Mouse (Mus musculus): ENCODE data around the gene Gm28778. TPM values are rescaled to one million over a fixed set of nuclear protein-coding genes. Genes with fewer than 3 reads are reported as not detected.

Gene Gm28778
- 5.3 and 14.1 TPM in 2 replicates for polyA plus RNA-seq (2012; rRNA removed; ENCODE audit: low replicate concordance)

DNA sequence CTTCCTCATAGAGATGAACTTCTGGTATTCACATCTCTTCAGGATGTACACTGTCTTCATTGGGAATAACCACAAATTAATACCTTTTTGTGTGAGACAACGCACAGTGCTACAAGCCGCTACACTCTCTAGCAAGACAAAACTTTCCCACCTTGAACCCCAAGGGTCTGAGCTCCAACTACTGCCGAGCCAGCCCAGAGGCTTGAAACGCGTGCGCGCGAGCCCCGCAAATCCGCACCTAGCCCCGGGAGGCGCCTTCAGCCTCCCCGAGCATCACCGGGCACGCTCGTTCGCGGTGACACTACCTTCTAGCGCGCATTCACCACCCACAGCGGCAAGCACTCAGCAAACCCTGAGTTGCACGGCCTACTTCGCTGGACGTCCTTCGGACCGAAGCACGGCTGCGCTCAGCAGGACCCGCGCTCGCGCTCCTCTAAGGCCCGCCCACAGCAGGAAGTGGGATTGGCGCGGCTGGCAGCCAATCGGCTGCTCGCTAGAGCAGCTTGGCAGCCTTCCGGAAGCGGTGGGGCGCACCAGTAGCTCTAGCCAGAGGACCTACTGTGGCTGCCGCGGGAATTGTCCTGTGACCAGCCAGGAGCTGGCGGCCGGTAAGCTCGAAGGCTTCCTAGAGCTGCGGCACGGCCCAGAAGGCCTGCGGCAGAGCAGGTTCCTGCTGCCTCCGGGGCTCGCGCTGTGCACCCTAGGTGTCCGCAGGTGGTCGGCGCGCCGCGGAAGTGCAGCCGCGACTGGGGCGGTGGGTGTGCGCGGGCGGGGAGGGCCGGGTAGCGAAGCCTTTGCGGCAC, at the start of gene Gm28778, which contains the start of the genes Pms1 and Ormdl1:
Gm28778 (plus strand) TSS at position 531 of the 803 bp plus-strand sequence.
Pms1 (minus strand) TSS at position 438 of the 803 bp plus-strand sequence.
Ormdl1 (plus strand) TSS at position 515 of the 803 bp plus-strand sequence.

DNA sequence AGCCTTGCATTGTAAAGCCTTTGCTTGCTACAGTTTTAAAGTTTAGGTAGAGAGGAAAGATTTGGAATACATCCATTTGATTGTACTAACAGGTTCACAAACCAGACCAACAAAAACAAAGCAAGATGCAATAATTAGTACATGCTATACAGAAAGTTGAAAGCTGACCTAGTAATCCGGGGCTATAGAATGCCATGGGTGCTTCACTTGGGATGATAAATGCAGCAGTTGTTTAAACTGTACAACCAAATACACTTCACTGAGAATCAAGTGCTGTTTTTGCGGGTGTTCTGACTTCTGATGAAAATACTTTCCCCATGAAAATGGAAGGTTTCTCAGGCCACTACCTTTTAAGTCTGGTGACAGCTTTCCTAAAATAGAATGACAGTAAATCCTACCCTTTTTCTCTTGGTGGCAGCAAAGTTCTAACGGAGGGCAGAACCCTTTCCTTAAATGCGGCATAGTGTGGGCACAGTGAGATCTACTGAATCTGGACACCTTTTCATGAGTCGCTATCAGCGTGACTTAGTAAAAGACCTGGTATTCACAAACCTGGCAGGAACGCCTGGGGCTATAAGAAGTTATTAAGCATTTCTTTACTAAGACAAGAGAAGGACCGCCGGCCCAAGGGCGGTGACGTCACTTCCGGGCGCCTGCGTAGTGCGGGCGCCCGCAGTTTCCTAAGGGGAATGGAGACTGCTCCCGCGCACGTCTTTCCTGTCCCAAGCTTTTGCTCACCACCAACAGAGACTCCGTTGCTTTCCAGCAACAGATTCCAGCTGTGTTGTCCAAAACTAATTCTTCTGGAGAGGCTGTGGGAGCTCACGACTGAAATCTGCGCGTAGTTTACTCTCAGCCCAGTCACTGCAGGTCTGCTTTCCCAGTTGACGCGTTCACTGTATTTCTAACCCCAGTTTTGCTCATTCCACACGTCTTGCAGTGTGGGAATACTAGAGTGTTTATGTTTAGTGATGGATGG, 16.4 kb downstream of the Gm28778 start, which contains the start of gene Osgepl1:
Osgepl1 (plus strand) TSS at position 636 of the 979 bp plus-strand sequence.

DNA sequence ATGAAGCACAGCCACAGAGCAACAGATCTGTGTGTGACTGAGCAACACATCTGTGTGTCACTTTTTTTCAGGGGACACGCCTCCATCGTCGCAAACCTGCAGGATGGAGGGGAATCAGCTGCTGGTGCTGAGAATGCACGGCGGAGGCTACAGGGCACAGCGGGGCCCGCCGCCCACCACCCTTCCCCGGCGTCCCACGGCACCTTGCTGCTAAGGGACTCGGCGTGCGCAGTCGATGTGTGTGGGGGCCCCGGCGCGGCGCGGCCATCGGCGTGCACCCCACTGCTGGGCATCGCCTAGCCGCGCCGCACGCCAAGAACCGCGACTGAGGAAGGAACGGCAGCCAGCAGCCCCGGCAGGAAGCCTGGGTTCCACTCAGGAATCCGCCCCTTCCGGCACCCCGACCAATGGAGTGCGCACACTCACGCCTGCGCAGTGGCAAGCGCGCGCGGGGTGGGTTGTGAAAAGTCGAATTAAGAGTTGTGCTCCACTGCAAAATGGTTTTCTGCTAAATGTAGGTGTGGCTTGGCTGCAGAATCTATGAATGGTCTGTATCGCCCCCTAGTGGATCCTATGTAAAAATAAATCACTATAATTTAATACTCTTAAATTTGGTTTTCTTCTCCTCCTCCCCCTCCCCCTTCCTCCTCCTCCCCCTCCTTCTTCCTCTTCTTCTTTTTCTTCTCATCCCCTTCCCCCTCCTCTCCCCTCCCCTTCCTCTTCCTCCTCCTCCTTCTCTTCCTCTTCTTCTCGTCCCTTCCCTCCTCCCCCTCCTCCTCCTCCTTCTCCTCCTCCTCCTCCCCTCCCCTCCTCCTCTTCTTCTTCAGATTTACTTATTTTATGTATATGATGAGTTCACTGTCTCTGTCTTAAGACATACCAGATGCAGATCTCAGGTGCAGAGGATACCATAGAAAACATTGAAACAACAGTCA, 55.7 kb downstream of the Gm28778 start, which contains the start of the genes Asdurf, Gm28551 and Asnsd1:
Asdurf (minus strand) TSS at position 293 of the 935 bp plus-strand sequence.
Gm28551 (minus strand) TSS at position 341 of the 935 bp plus-strand sequence.
Asnsd1 (minus strand) TSS at position 426 of the 935 bp plus-strand sequence.

Other genes with a start within 250 kb of the Gm28778 start
- 0.09 TPM in 1 of 2 replicates, not detected in the other for gene Mstn, start 235.5 kb upstream of the Gm28778 start, polyA plus RNA-seq (2012; rRNA removed; ENCODE audit: low replicate concordance)
- gene 1700019A02Rik, start 109.5 kb upstream of the Gm28778 start, polyA plus RNA-seq (2012; rRNA removed; ENCODE audit: low replicate concordance), result not detected in 2 replicates
- gene Pms1, start 93 bp upstream of the Gm28778 start, polyA plus RNA-seq (2012; rRNA removed; ENCODE audit: low replicate concordance), result 0.11 and 0.23 TPM in 2 replicates
- gene Ormdl1, start within 50 bp of the Gm28778 start, polyA plus RNA-seq (2012; rRNA removed; ENCODE audit: low replicate concordance), result 1.5 TPM in 2 replicates
- gene Osgepl1, start 16.5 kb downstream of the Gm28778 start, polyA plus RNA-seq (2012; rRNA removed; ENCODE audit: low replicate concordance), result 1.5 and 2.6 TPM in 2 replicates
- not detected in 2 replicates for gene Asdurf, start 55.5 kb downstream of the Gm28778 start, polyA plus RNA-seq (2012; rRNA removed; ENCODE audit: low replicate concordance)
- not detected in 2 replicates for gene Gm28551, start 55.6 kb downstream of the Gm28778 start, polyA plus RNA-seq (2012; rRNA removed; ENCODE audit: low replicate concordance)
- gene Asnsd1, start 55.6 kb downstream of the Gm28778 start, polyA plus RNA-seq (2012; rRNA removed; ENCODE audit: low replicate concordance), result 0.56 and 0.82 TPM in 2 replicates